Mouse (Mus musculus) intestine, embryonic 15.5 days (tissue): Measurements from ENCODE around the gene Nkx6-1. TPM values are rescaled to one million over a fixed set of nuclear protein-coding genes. Genes with fewer than 3 reads are reported as not detected.
A peak's percentile ranks its signal among the peaks of the same experiment; 100 is the strongest.

Source experiments
- ATAC-seq: fragments of 200-750 bp; cut with Nextera tagmentation; 2 replicates; pipeline ENCODE4 v1.8.0; 2017; ENCODE audit warnings: moderate TSS enrichment, moderate library complexity
- H3K27ac ChIP-seq: fragments of 300-500 bp; sonication (generic); 2 replicates; pipeline ENCODE4 v1.5.1; 2015; ENCODE audit warnings: mild to moderate bottlenecking, inconsistent platforms
- H3K27me3 ChIP-seq: fragments of 300-500 bp; sonication (generic); replicated peaks from 2 replicates; pipeline ENCODE4 v1.6.1; 2015; ENCODE audit warnings: inconsistent platforms
- H3K36me3 ChIP-seq: fragments of 300-500 bp; sonication (generic); 2 replicates; pipeline ENCODE4 v1.6.1; 2015; ENCODE audit warnings: inconsistent platforms
- H3K4me1 ChIP-seq: fragments of 300-500 bp; sonication (generic); replicated peaks from 2 replicates; pipeline ENCODE4 v1.6.1; 2015; ENCODE audit warnings: inconsistent platforms
- H3K4me2 ChIP-seq: fragments of 300-500 bp; sonication (generic); replicated peaks from 2 replicates; pipeline ENCODE4 v1.6.1; 2015; ENCODE audit warnings: mild to moderate bottlenecking, inconsistent platforms
- H3K4me3 ChIP-seq: fragments of 300-500 bp; sonication (generic); replicated peaks from 2 replicates; pipeline ENCODE4 v1.5.1; 2015; ENCODE audit warnings: inconsistent platforms
- H3K9ac ChIP-seq: fragments of 300-500 bp; sonication (generic); 2 replicates; pipeline ENCODE4 v1.6.1; 2015; ENCODE audit warnings: inconsistent platforms
- H3K9me3 ChIP-seq: fragments of 300-500 bp; sonication (generic); 2 replicates; pipeline ENCODE4 v1.6.1; 2016; ENCODE audit warnings: inconsistent platforms
- whole genome bisulfite sequencing: fragments of 180-500 bp; shearing (Covaris S2); methylation state at CpG from one replicate; pipeline ENCODE4 v1.1.7; 2015; 5-methylcytosine and 5-hydroxymethylcytosine counted together
- polyA plus RNA-seq: library from polyadenylated mRNA; unstranded; fragments of >200 nt; fragmentation: Nextera tagmentation; extraction: Ambion mirVana; gene quantifications from 2 replicates; pipeline ENCODE4 v1.2.1, GENCODE M21; 2015

Nkx6-1 gene
- polyA plus RNA-seq, 1 experiment from 2014 or later, result 1.5 TPM

DNA sequence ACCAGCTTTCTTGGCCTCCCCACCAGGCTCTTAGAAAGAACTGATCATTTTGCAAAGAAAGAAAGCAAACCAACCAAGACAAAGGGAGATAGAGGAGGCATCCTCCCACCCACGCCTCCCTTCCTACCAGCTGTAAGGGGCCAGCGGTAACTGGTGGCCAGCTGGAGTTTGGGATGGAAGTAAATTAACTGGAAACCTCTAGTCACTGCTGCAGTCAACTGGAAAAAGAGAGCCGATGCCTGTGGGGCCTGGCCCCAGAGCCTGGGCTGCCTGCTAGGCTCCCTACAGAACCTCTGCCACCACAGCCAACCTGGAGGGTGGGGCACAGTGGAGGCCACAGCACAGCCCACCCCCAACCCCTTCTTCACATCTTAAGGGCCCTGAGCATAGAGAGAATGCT, 8.7 kb downstream of the Nkx6-1 start:
- H3K27ac ChIP-seq, result no peak overlapping the region
- H3K4me1 ChIP-seq, result peaks cover 3% of the 10 kb centered on the region; the same call in 1 of the 2 replicates
- no peak overlapping the region for H3K4me3 ChIP-seq
- H3K9me3 ChIP-seq, result no peaks in the 10 kb centered on the region
- no peaks in the 10 kb centered on the region for H3K36me3 ChIP-seq
- 11% methylated on average over 3 of the region's 3 CpGs for WGBS
- ATAC-seq, result no peak
- H3K9ac ChIP-seq, result no peak overlapping the region
- no peak overlapping the region for H3K4me2 ChIP-seq
- peaks cover 67% of the 10 kb centered on the region for H3K27me3 ChIP-seq

- 50% methylated on average over 7 of the region's 7 CpGs for WGBS
- peaks cover 64% of the 10 kb centered on the region for H3K27me3 ChIP-seq
Observed at GRCm38 (mm10) chr5:101655418-101655817, 9.4 kb downstream of the Nkx6-1 start.

DNA sequence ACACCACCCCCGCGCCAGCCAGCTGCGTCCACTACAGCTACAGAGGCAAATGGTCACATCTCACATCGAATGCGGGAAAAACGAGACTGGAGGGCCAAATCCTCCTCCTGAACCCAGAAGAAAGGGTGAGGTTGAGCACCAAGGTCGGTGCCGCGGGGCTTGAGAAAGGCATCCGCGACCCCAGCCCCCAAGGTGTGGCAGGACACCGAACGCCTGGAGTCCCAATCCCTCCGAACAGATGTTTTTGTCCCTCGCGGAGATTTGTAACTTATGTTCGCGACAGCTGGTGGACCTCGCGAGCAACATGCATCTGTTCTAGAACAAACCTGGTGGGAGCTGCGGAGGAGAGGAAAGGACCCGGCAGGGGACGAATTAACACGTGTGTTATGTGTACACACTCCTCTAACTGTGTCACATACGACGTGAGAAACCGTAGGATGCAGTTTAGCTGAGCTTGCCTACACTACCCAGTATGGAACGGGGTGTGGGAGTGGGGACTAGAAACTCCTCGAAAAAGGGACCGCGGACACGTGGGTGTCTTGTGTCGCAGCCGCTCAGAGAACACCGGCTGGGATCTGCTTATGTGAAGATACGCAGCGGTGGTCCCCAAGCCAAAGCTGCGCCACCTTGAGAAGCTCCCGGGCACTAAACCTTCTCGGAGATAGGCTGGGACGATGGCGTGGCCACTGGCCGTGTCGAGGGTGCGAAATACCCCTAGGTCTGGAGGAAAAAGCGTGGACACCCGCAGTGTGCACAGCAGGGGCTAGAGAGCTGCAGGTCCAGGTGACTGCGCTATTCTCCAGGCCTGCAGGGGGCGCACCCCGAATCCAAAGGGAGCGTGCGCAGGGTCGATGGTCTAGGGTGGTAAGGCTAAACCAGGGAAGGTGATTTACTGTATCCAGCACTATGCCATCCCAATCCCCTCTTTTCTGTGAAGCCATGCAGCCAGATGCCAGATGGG, 16.8 kb downstream of the Nkx6-1 start:
- Histone ChIP-seq H3K36me3 (no peaks in the 10 kb centered on the region), H3K9ac (no peak overlapping the region), H3K4me1 (0 out of 2 replicates have a peak, but pooled peaks cover 3% of the 10 kb centered on the region), H3K9me3 (no peaks in the 10 kb centered on the region), H3K4me3 (no peak overlapping the region), H3K4me2 (peak overlapping the region; percentile 22), H3K27ac (no peak overlapping the region), H3K27me3 (peaks cover 57% of the 10 kb centered on the region)
- WGBS, result 5% methylated on average over 53 of the region's 53 CpGs
- ATAC-seq, result peak; percentile 45

More at GRCm38 (mm10) chr5:101655418-101655817, 9.4 kb downstream of the Nkx6-1 start:
- Histone ChIP-seq H3K27ac (no peak overlapping the region), H3K4me2 (no peak overlapping the region), H3K36me3 (no peaks in the 10 kb centered on the region), H3K9me3 (no peaks in the 10 kb centered on the region), H3K4me3 (no peak overlapping the region), H3K4me1 (peaks cover 3% of the 10 kb centered on the region; the same call in 1 of the 2 replicates), H3K9ac (no peak overlapping the region)
- ATAC-seq, result no peak

DNA sequence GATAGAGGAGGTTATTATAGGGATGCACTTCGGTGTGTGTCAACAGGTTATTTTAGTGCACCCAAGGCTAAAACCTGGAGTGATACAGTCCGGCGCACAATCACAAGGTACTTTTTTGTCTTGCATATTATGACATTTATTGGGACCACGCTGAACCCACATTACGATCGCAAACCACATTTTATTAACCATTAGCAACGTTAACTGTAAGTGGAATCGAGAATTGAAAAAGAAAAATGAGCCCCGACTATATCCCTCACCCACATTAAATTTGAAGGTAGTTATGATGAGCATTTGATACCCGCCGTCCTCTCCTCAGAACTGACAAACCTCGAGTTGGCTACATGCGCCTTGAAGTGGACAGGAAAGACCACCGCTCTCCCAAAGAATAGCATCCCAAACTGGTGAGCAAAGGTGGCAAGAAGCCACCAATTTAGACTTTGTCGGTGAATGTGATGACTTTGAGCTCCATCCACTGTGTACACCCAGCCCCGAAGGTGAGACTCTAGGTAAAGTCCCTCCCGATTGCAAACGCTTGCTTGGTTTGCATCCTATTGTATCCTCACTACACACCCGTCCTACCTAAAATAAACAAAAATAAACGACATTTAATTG, 17.7 kb downstream of the Nkx6-1 start:
- Histone ChIP-seq H3K4me3 (no peak overlapping the region), H3K4me1 (0 out of 2 replicates have a peak, but pooled peaks cover 3% of the 10 kb centered on the region), H3K9me3 (no peaks in the 10 kb centered on the region), H3K9ac (no peak overlapping the region), H3K27ac (no peak overlapping the region), H3K4me2 (no peak overlapping the region), H3K27me3 (peaks cover 56% of the 10 kb centered on the region), H3K36me3 (no peaks in the 10 kb centered on the region)
- ATAC-seq, result no peak
- 35% methylated on average over 20 of the region's 20 CpGs for WGBS

DNA sequence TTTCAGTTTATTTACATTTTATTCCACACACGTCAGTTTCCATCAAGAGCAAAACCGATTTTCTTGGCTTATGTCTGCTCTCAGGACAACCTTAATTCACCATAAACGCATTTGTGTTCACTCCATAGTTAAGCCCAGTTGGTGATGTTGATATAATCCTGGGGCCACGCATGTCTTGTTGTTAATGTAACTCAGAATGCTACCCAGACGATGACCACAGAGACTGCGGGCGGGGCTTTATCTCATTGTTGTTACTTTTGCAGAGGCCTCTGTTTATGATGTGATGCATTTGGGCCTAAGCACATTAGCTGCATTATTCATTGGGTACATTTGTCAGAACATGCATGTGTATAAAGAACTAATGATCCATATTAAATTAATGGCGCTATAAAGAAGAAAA, 19.7 kb downstream of the Nkx6-1 start:
- H3K9ac ChIP-seq, result no peak overlapping the region
- 0 out of 2 replicates have a peak, but pooled peaks cover 3% of the 10 kb centered on the region for H3K4me1 ChIP-seq
- no peak for ATAC-seq

GRCm38 (mm10) chr5:101638101-101638500, 26.7 kb downstream of the Nkx6-1 start:
- Histone ChIP-seq H3K36me3 (no peaks in the 10 kb centered on the region), H3K4me3 (no peak overlapping the region), H3K27me3 (no peaks in the 10 kb centered on the region), H3K9ac (no peak overlapping the region), H3K4me2 (no peak overlapping the region), H3K27ac (no peak overlapping the region), H3K4me1 (no peaks in the 10 kb centered on the region), H3K9me3 (no peaks in the 10 kb centered on the region)
- no peak for ATAC-seq
- 84% methylated on average over 4 of the region's 4 CpGs for WGBS

More for the DNA sequence above, 19.7 kb downstream of the Nkx6-1 start:
- Histone ChIP-seq H3K4me3 (no peak overlapping the region), H3K27me3 (peaks cover 54% of the 10 kb centered on the region), H3K4me2 (no peak overlapping the region), H3K36me3 (no peaks in the 10 kb centered on the region), H3K27ac (no peak overlapping the region), H3K9me3 (no peaks in the 10 kb centered on the region)
- WGBS, result 73% methylated on average over 8 of the region's 8 CpGs

Other genes starting within 250 kb of the Nkx6-1 start
- gene Cds1, start 100.1 kb upstream of the Nkx6-1 start, polyA plus RNA-seq, result 15.9 and 19.2 TPM in 2 replicates